Mouse (Mus musculus) cortical plate, adult 2 months (tissue): ENCODE data around the gene AI182371.

Experiments used
- CTCF ChIP-seq: fragments of 200-500 bp; IDR thresholded peaks from 2 replicates; pipeline ENCODE4 v1.5.1; 2011; ENCODE audit warnings: mild to moderate bottlenecking, control low read depth, low read length; ENCODE audit not compliant: insufficient read depth; ENCODE audit errors: extremely low read depth
- POLR2A ChIP-seq: fragments of 200-500 bp; IDR thresholded peaks from 2 replicates; pipeline ENCODE4 v1.6.1; 2011; ENCODE audit warnings: mild to moderate bottlenecking, low read length, control low read depth; ENCODE audit not compliant: insufficient read depth; ENCODE audit errors: extremely low read depth

GRCm38 (mm10) chr2:35101443-35101842 lies at the start of gene AI182371:
- TF ChIP-seq CTCF (no peak), POLR2A (no peak)
